Mouse (Mus musculus): ENCODE results near the gene Ntn5.
"Not testable (repeated sequence)": the region's sequence is repeated elsewhere in the genome, so short reads cannot be mapped to it uniquely, and the experiment has no call there.

Ntn5 gene

GRCm38 (mm10) chr7:45660746-45661478 is 22.9 kb upstream of the Ntn5 start:
- no peak for DNase-seq

GRCm38 (mm10) chr7:45661702-45662101 is 22.1 kb upstream of the Ntn5 start:
- not testable (repeated sequence) for DNase-seq

DNA sequence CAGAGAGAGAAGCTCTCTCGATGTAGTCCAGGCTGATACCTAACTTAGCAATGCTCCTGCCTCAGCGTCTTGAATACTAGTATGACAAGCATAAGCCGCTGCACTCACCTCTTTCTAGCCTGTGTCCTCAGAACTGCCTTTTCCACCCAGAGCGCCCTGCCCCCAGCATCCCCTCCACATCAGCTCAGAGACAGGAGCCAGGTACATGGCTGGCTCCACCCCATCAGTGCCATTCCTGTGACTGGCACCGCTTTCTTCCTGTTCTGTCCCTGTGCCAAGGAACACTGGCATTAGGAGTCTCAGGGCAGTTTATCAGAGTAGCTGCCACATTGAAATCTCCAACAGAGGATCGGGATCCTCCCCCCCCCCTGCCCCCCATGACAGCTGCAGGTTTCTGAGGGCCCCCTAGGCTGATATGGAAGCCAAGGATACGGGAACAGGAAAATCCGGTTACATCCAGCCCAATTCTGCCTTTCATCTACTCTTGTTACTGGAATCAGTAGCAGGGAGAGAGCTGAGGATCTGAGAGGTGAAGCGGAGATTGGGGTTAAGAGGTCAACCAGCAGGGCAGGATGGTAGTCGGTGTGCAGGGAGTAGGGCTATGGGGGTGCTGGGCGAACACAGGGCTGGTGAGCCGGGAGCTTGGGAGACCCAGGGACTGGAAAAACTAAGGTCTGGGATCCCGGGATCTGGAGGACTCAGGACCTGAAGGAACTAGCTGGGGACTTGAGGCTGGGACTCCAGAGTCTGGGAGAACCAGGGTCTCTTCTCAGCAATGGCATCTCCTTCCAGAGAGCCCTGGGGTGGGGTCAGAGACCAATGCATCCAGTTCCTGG is 18.3 kb upstream of the Ntn5 start:
- DNase-seq: no peak

- DNase-seq: no peak
These were observed 17.7 kb upstream of the Ntn5 start, which contains the start of gene Fut2 for GRCm38 (mm10) chr7:45666161-45666560. Gene Fut2, minus strand, starts transcription at chr7:45666394.

- DNase-seq: no peak
These were observed 16.1 kb upstream of the Ntn5 start for GRCm38 (mm10) chr7:45667761-45668160.

DNA sequence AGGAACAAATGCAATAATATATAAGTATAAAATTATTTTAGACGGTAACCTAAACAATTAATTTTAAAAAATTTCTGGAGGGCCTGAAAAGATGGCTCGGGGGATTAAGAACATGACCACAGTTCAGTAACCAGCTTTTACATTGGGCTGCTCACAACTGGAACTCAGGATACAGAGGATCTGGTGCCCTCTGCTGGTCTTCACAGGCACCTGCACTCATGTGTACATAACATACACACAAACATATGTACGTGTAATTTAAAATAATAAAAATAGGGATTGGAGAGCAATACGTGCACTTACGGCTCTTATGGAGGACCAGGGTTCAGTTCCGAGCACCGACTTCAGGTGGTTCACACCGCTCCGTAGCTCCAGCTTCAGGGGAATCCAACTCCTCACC is 14.9 kb upstream of the Ntn5 start:
- no peak for DNase-seq

- DNase-seq: no peak
These were observed 6.1 kb upstream of the Ntn5 start for GRCm38 (mm10) chr7:45677627-45678295.

GRCm38 (mm10) chr7:45678513-45678912 is 5.3 kb upstream of the Ntn5 start:
- DNase-seq: no peak

- DNase-seq: peak; percentile 45
These were observed 3.7 kb upstream of the Ntn5 start for GRCm38 (mm10) chr7:45679966-45680621.

DNA sequence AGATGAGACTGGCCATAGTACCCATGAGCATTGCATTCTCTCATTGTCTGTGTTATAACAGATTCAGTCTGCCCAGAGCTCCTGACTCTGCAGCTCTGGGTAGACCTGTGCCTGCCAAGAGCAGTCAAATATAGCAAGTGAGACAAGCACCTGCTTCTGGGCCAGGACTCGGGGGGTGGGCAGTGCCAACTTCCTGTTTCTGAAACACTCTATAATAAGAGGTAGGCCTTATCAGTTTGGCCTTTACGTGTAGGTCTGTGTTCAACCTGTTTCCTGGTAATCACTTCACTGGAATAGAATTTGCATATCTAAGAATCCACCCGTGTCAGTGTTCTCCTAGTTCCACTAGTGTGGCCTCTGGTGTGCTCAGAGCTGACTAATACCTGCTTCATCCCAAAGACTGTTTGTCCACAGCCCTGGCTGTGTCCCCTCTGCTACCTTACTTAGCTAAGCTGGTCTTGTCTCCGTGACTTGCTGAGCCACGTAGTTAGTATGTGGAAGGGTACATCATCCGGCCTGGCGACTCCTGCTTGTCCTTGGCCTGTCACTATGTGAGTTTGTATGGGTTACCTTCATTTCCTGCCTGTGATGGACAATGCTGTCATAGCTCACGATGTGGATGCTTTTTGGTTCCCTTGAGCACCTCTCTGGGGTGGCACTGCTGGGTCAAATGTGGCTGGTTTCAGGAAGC is 2.6 kb upstream of the Ntn5 start:
- DNase-seq: no peak

DNA sequence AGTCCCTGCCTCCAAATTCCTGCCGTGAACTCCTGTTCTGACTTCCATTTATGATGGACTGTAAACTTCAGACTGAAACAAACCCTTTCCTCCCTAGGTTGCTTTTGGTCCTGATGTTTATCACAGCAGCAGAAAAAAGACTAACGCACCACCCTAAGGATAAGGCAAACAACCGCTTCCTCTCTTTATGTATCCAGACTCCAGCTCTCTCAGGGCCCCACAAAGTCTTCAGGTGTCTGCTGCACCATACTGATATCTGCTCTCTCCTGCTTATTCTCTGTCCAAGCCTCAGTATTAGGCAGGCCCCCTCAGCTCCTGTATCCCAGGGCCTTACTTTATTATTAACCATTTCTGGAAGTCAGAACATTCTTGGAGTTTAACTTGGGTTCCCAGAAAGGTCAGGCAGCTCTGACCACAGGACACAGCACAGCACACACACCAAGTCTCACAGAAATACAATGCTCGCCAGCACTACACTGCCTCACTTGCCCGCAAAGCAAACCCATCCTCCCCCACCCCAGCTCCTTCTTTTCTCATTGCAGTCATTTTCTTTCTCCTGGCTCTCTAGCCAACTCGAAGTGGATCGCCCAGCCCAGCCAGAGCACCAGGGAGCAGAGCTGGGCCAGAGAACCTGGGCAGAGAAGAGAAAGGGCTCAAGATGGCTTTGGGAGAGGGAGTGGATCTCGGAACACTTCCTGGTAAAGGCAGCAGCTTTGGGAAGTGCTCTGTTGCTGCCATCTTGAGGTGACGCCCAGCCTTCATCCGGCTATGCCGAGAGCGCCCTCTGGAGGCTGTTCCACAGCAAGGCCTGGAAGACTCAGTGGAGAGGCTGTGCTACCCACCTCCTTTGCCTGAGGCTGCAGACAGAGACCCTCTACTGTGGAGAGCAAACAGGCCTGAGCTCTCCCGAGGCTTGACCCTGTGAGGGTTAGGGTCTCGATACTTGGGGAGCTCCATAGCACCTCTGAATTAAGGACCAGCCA is 1.4 kb upstream of the Ntn5 start:
- peak; percentile 88 for DNase-seq

DNA sequence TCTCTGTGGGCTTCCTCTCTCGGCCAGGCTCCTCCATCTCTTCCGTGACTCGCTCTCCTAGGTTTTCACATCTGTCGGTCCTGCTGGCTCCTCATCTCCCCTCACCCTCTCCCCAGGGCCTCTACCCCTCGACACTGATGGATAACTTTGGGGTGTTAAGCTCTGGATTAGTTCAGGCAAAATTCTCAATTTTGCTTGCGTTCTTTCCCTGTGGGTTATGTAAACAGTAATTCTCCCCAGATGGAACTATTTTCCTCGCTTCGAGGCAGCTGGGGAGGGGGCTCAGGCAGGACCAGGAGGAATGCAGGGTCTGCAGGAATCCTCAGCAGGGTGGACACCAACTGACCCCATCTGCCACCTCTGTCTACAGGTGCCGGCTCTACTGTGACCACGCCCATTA is 2.0 kb downstream of the Ntn5 start:
- DNase-seq: no peak

- DNase-seq: peak; percentile 26
These were observed 3.0 kb downstream of the Ntn5 start for GRCm38 (mm10) chr7:45686841-45687240.

DNA sequence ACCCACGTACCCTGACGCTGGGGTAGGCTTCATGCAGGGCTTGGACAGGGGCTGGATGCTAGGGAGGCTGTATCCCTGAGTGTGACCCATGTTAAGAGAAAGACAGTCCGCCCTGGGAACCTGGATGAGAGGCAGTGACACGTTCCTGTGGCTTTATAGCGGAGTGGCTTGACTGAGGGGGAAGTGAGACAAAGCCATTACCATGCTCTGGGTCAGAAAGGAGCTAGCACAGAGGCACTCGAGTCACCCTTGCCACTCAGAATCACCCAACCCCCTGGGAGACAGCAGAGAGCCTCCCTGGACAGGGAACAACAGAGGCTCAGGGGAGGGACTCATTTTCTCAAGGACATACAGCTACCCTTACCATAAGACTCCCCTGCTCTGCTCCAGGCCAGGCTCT is 5.3 kb downstream of the Ntn5 start:
- DNase-seq: no peak

- DNase-seq: peak; percentile 38
These were observed 6.0 kb downstream of the Ntn5 start for GRCm38 (mm10) chr7:45689800-45690199.

- DNase-seq: no peak
These were observed 8.5 kb downstream of the Ntn5 start for GRCm38 (mm10) chr7:45692364-45692763.

DNA sequence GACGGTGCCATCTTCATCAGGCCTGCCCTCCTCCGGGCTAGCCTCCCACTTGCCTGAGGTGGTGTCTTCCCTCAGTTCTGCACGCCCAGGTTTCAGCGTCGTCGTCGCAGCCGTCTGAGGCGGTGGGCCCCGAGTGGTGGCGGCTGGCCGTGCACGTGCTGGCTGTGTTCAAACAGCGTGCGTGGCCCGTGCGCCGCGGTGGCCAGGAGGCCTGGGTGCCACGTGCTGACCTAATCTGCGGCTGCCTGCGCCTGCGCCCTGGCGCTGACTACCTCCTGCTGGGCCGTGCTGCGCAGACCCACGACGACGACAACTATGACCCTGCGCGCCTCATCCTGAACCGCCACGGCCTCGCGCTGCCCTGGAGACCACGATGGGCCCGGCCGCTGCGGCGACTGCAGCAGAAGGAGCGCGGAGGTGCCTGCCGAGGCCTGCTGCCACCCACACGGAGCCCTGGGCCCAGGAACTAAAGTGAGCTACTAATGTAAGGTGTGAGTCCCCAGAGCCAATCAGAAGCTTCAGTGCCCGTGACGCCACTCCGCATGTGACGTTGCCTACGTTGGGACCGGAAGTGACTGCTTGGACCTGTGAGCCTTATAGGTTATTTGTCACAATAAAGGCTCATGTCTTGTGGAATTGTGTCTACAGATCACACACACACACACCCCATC is 10.2 kb downstream of the Ntn5 start, which contains the start of gene Sec1:
TSS of gene Sec1 (minus strand) at position 482 of the 671 bp plus-strand sequence.
- DNase-seq: no peak

GRCm38 (mm10) chr7:45695098-45695497 is 11.3 kb downstream of the Ntn5 start:
- DNase-seq: no peak

GRCm38 (mm10) chr7:45697894-45698293 is 14.1 kb downstream of the Ntn5 start:
- DNase-seq: no peak

GRCm38 (mm10) chr7:45699523-45700141 is 15.8 kb downstream of the Ntn5 start, which contains the start of gene Car11:
Gene Car11, plus strand, starts transcription at chr7:45699843.
- no peak for DNase-seq

Data from kidney, adult 9 months (tissue).